Mouse (Mus musculus) Patski (cell line): ENCODE measurements around the gene 9130230L23Rik. TPM values are rescaled to one million over a fixed set of nuclear protein-coding genes. Genes with fewer than 3 reads are reported as not detected.
"Not testable (repeated sequence)": the region's sequence is repeated elsewhere in the genome, so short reads cannot be mapped to it uniquely, and the experiment has no call there.

Source experiments
- ATAC-seq: fragments of 100-300 bp; one replicate; pipeline ENCODE4 v1.8.0; 2021
- CTCF ChIA-PET: fragments of 350-600 bp; sonication (Branson Sonifier 250); formaldehyde crosslinking; loops from one replicate; lab custom pipeline; 2022; ENCODE audit warnings: inconsistent platforms; lab: Charles Lee
- POLR2A ChIA-PET: fragments of 350-600 bp; sonication (Branson Sonifier 250); formaldehyde crosslinking; loops from one replicate; lab custom pipeline; 2022; ENCODE audit warnings: antibody characterized with exemption, inconsistent platforms; lab: Charles Lee
- DNase-seq: peaks from one replicate; pipeline ENCODE4 v3.0.0-alpha.2; 2011; ENCODE audit warnings: low read depth, low spot score
- H3K27me3 ChIP-seq: fragments of 371-371 bp; one replicate; pipeline ENCODE4 v1.5.1; 2021
- CTCF ChIP-seq: fragments of 100-300 bp; IDR thresholded peaks from one replicate; pipeline ENCODE4 v1.5.1; 2021
- in situ Hi-C: fragments of 300-500 bp; cut with MboI; formaldehyde crosslinking; loops from 3 replicates; pipeline ENCODE4 v1.11.1; 2018; ENCODE audit warnings: low pct_unique_long_range_greater_than_20kb, mixed read lengths
- polyA plus RNA-seq: library from polyadenylated mRNA; unstranded; gene quantifications from one replicate; pipeline ENCODE4 v1.2.3, GENCODE M21; 2021

9130230L23Rik gene
- polyA plus RNA-seq, 1 experiment from 2014 or later, result not detected

GRCm38 (mm10) chr5:66008245-66008967, 4.3 kb upstream of the 9130230L23Rik start:
- ChIA-PET CTCF (no interaction called here), POLR2A (interaction anchor here (0.6 to 0.7 kb wide), 2 partner anchors 8 to 293 kb away, joined by 3 read pairs; no protein-coding TSS in a partner anchor)
- no peaks in the 10 kb centered on the region for H3K27me3 ChIP-seq
- ATAC-seq (no peak), DNase-seq (no peak)
- in situ Hi-C loops, result no loop called here
- no peak for TF ChIP-seq CTCF

GRCm38 (mm10) chr5:66005041-66005678, 1.1 kb upstream of the 9130230L23Rik start:
- no peaks in the 10 kb centered on the region for H3K27me3 ChIP-seq
- no peak for TF ChIP-seq CTCF
- in situ Hi-C loops, result no loop called here
- ATAC-seq (no peak), DNase-seq (no peak)
- ChIA-PET POLR2A (interaction anchor here (0.5 kb wide), 1 partner anchor 214 kb away, joined by 3 read pairs; no protein-coding TSS in a partner anchor), CTCF (no interaction called here)

- DNase-seq, result no peak
- ATAC-seq, result no peak
- POLR2A ChIA-PET, result no interaction called here
- in situ Hi-C loops, result no loop called here
- no peaks in the 10 kb centered on the region for H3K27me3 ChIP-seq
- no peak for TF ChIP-seq CTCF
- CTCF ChIA-PET, result no interaction called here
Measured at GRCm38 (mm10) chr5:66001232-66001631, 2.9 kb downstream of the 9130230L23Rik start.

GRCm38 (mm10) chr5:66000567-66001125, 3.4 kb downstream of the 9130230L23Rik start:
- no peak for TF ChIP-seq CTCF
- CTCF ChIA-PET, result no interaction called here
- in situ Hi-C loops, result no loop called here
- POLR2A ChIA-PET, result no interaction called here
- no peak for DNase-seq
- H3K27me3 ChIP-seq, result no peaks in the 10 kb centered on the region
- no peak for ATAC-seq

- no peak for ATAC-seq
- ChIA-PET CTCF (no interaction called here), POLR2A (no interaction called here)
- DNase-seq, result no peak
- TF ChIP-seq CTCF, result no peak
- in situ Hi-C loops, result no loop called here
- no peaks in the 10 kb centered on the region for H3K27me3 ChIP-seq
Measured at GRCm38 (mm10) chr5:66000074-66000473, 4.0 kb downstream of the 9130230L23Rik start.

GRCm38 (mm10) chr5:65999106-65999505, 5.0 kb downstream of the 9130230L23Rik start:
- ATAC-seq (no peak), DNase-seq (no peak)
- ChIA-PET POLR2A (interaction anchor here (0.6 to 0.8 kb wide), 2 partner anchors 10 to 11 kb away, joined by 3 read pairs; no protein-coding TSS in a partner anchor), CTCF (interaction anchor here (0.9 to 1.3 kb wide), 3 partner anchors 11 to 28 kb away, joined by 3 to 5 read pairs (median 4); no protein-coding TSS in a partner anchor)
- no peak for TF ChIP-seq CTCF
- in situ Hi-C loops, result no loop called here
- H3K27me3 ChIP-seq, result no peaks in the 10 kb centered on the region

- POLR2A ChIA-PET, result no interaction called here
- ATAC-seq (no peak), DNase-seq (no peak)
- in situ Hi-C loops, result no loop called here
- CTCF ChIA-PET, result interaction anchor here (0.8 kb wide), 1 partner anchor 60 kb away, joined by 3 read pairs; no protein-coding TSS in a partner anchor
- no peaks in the 10 kb centered on the region for H3K27me3 ChIP-seq
- TF ChIP-seq CTCF, result no peak
Measured at GRCm38 (mm10) chr5:65997813-65998212, 6.3 kb downstream of the 9130230L23Rik start.

GRCm38 (mm10) chr5:65994643-65995042, 9.4 kb downstream of the 9130230L23Rik start:
- in situ Hi-C loops, result no loop called here
- TF ChIP-seq CTCF, result no peak
- no peaks in the 10 kb centered on the region for H3K27me3 ChIP-seq
- POLR2A ChIA-PET, result no interaction called here
- ATAC-seq, result no peak
- DNase-seq, result no peak
- CTCF ChIA-PET, result interaction anchor here (0.8 to 1.4 kb wide), 3 partner anchors 15 to 66 kb away, joined by 3 to 4 read pairs (median 4); no protein-coding TSS in a partner anchor

GRCm38 (mm10) chr5:65991191-65991590, 12.9 kb downstream of the 9130230L23Rik start:
- POLR2A ChIA-PET, result interaction anchor here (1.0 kb wide), 1 partner anchor 29 kb away, joined by 3 read pairs; no protein-coding TSS in a partner anchor
- H3K27me3 ChIP-seq, result no peaks in the 10 kb centered on the region
- in situ Hi-C loops, result no loop called here
- no peak for ATAC-seq
- no peak for DNase-seq
- CTCF ChIA-PET, result no interaction called here
- no peak for TF ChIP-seq CTCF

GRCm38 (mm10) chr5:65987004-65987403, 17.1 kb downstream of the 9130230L23Rik start:
- H3K27me3 ChIP-seq, POLR2A ChIA-PET, ATAC-seq, DNase-seq, in situ Hi-C loops: not testable (repeated sequence)
- CTCF ChIA-PET, result interaction anchor here (1.9 kb wide), 1 partner anchor 12 kb away, joined by 4 read pairs; no protein-coding TSS in a partner anchor
